Mouse (Mus musculus): Measurements from ENCODE around the gene Sema6d.

GRCm38 (mm10) chr2:124243608-124244007, 153.8 kb downstream of the Sema6d start:
- TF ChIP-seq CTCF (IDR thresholded peaks at IDR 0.05; ENCODE audit: low read depth, low read length) (no peak), POLR2A (IDR thresholded peaks at IDR 0.05; ENCODE audit: borderline replicate concordance, low read depth, low read length) (no peak)
